Mouse (Mus musculus) embryo, embryonic 10.5 days (tissue): ENCODE measurements around the gene Crocc2.
"Not testable (repeated sequence)": the region's sequence is repeated elsewhere in the genome, so short reads cannot be mapped to it uniquely, and the experiment has no call there.

Source experiments
- DNase-seq: peaks from one replicate; pipeline ENCODE4 v3.0.0-alpha.2; 2015; ENCODE audit warnings: low spot score

Gene Crocc2

DNA sequence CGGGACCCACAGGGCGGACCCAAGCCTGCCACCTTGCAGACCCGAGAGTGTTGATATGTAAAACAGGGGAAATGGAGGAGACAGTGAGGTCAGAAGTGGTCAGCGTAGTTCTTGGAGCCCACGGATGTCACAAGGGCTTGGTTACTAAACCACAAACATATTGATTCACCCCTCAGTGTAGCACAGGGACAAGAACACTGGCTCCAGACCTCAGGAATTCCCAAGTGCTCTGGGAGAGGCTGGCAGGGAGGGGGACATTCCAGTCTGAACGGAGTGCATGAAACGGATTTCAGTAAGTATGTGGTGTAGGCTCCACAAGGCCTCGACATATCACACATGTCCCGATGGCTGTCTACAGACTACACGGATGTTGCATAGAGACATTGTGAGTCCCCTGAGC, 6.6 kb upstream of the Crocc2 start:
- no peak for DNase-seq

DNA sequence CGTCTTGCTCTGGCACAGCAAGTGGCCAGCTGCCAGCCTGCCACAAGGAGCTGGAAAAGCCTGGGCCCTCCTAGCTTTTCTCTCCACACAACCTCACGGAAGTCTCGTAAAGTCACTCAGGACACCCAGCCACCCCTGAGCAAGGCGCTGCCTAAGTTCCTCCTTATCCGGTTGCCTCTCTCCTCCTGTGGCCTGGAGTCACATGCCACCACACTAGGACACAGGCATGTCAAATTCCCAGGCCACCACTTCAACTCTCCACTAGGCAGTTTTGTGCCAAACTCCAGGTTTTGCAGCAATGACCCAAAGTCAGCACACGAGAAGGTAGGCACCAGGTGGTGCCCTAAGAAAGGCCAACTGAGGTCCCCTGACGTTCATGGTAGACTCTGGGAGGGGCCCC, 5.9 kb upstream of the Crocc2 start:
- DNase-seq, result no peak

DNA sequence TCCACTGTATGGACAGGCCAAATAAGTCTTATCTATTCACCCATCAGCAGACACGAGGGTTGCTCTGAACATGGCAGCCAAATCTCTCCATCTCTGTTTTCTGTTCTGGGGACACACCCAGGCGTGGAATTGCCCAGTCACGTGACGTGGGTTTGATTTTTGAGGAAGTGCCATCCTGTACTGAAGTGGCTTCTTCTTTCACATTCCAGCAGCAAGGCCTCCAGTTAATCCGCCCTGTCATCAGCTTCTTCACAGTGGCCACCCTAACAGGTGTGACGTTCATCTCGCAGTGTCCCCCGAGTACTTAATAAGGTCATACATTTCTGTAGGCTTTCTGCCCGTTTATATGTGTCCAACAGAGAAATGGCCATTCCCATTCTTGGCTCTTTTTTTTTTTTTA, 3.1 kb upstream of the Crocc2 start:
- DNase-seq, result no peak

DNA sequence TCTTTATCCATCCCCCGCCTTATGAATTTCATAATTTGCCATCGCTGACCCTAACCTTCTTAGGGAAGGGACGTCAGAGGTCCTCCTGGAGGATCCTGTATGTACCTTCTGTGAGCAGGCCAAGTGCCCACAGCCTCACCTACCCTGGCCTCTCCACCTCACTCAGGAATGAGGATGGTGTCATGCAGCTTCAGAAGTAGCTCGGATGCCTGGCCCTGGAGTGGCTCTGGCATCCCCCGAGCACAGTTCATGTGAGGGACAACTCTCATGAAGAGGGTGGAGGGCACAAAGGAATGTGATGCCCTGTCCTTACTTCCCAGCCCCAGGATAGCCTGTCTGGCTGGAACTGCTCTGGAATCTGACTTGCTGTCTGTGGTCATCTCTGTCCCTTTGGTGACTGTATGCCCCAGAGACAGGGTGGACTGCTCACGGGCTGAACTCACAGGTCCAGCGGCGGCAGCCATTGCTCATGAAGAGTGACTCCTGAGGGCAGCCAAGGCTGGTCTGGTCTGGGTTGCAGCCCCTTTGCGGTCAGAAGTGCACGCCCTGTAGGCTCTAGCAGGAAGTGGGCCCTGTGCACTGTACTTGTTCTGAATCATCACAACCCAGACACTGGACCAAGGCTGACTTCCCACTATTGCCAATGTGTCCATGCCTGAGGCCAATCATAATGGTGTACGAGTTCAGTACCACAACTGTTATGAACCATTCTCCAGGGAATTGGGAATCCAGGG, 2.0 kb upstream of the Crocc2 start:
- DNase-seq, result no peak

DNA sequence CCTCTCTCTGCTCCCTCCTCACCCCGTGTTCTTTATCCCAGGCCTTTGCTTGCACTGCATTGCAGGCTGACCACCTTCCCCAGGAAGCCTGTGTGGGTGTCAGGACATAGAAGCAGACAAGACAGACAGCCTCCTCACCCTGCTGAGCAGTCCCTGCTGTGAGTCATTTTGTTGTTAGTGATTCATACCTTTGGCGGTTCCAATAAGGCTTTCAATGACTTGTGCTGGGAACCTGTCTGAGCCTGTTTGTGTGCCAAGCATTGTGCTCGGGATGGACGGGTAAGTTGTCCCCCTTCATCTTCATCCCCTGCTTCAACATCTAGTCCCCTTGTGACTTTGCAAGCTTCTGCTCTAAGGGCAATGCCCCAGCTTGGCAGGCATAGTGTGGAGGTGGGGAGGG, 5.1 kb downstream of the Crocc2 start:
- no peak for DNase-seq

DNA sequence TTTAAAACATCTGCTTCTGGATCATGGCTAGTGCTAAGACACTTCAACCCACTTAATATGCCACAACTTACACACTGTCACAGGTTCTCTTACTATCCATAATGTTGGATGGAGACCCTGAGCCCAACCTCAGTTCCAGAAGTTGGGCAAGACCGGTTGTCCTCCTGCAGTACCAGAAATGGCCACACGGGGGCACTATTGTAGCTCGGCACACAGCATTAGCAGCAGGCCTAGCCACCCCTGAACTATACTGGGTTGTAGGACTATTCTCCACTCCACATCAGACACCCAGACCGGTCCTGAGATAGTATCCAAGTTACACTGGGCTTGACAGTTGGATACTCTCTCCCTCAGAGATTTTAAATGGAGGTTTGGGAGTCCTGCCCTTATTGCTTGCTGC, 5.9 kb downstream of the Crocc2 start:
- DNase-seq, result peak; percentile 93

DNA sequence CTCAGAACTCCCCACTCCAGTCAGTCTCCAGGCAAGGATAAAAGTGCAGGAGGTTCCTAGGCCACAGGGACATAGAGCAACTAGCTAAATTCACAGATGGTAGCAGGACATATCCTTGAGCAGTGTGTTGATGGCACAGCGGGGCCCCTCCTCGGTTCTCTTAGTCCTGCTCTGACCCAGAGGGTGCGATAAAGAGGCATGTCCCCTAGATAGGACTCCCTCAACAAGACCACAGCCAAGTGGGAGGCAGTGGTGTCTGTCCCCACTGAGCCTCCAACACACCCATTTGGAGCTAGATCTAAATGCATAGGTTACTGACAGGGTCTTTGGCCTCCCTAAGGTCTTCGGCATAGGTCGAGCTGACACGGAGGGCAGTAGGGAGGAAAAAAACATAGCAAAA, 7.3 kb downstream of the Crocc2 start:
- peak; percentile 32 for DNase-seq

DNA sequence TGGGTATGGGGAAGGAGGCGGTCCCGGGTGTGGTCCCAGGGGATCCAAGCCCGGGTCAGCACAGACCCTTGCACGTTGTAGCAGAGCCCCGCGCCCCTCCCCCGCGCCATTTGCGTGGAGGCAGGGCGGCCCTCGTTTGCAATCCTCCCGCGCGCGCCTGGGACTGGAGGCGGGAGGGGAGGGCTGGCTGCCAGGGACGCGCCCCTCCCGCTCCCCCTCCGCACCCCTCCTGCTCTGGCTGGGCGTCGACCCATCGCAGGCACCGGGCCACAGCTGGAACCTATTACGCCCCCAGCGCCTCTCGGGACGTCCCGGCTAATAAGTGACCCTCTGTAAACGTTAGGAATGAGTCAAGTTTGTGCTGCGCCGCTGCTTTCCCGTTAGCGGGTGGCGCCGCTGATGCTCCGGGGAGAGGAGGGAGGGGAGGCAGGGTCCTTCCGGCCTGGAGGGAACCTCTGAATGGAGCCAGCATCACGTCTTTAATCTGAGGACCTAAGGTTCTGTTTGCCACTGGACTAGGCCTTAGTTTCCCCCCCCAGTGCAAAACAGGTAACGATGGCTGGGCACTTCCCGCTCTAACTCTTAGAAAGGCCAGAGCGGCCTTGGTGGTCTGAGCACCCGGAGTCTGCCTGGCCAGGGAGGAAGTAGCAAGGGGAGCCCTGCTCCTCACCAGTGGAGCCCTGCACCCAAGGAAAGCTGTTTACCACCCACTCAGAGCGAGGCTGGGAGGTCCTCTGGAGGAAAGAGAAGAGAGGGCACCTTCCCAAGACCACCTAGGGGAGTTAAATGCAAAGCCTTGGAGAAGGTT, 8.2 kb downstream of the Crocc2 start:
- peak; percentile 80 for DNase-seq

DNA sequence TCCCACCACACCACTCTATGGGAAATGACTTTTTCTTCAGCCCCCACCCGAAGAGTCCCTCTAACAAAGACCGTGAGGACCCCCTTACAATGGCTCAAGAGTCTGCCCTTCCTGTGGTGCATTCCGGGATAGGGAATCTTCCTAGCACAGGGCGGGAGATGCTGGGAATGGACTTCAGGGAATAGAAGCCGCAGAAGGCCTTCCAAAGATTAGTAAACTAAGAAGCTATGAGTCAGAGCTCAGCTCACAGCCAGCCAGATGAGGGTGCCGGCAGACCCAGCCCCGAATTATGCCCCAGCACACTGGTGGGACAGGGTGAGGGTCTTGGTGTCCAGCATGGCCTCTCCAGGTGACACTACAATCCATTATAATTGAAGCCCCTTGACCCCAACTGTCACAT, 13.8 kb downstream of the Crocc2 start:
- DNase-seq, result no peak

DNA sequence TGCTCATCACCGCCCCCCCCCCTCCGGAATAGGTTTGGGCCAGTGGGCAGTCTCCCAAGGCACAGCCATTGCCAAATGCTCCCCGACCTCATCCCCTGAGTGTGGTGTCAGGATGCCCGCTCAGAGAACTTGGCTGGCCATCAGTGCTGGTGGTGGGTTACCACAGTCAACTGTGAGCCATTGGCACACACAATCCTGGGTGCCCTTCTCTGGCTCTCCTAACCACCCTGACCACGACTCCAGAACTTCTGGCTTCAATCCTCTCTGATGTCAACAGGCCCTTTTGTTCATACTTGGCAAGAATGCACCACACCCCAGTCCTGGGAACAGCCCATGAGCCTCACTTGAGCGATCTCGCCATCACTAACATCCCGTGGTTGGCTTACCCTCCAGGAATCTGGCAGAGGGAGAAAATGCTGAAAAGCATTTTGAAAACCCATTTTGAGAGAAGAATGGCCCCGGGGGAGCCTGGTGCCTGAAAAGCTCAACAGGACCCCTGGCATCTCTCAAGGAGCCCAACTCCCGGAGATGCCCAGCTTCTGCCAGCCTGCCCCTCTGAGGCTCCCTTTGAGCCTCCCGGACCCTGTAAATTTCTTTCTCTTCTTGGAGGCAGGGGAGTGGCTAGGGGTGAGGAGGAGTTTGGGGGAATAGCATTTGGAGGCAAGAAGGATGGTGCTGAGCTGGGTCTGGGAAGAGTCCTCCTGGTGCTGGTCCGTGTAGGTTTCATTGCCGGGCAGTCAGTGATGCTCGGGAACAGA, 15.7 kb downstream of the Crocc2 start:
- no peak for DNase-seq

DNA sequence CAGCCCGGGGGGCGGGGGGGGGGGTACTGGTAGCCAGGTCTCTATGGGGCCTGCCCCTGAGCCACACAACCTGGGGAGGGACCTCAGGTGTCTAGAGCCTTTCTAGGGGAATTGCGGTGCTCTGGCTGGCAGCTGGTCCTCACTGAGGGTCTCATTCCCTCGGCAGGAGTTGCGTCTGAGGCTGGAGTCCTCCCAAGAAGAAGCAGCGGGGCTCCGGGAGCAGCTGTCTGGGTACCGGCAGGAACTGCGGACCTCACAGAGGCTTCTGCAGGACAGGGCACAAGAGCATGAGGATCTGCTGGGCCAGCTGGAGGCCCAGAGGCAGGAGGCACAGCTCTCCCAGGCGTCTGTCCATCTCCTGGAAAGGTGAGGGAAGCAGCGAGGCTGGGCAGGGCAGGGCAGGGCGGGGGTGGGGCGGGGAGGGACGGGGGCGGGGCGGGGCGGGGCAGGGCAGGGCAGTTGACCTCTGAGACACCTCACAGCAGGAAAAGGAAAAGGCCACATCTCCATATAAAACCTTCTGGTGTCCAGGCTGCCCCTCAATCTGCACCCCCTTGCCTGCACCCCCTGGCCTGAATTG, 22.3 kb downstream of the Crocc2 start:
- no peak for DNase-seq

DNA sequence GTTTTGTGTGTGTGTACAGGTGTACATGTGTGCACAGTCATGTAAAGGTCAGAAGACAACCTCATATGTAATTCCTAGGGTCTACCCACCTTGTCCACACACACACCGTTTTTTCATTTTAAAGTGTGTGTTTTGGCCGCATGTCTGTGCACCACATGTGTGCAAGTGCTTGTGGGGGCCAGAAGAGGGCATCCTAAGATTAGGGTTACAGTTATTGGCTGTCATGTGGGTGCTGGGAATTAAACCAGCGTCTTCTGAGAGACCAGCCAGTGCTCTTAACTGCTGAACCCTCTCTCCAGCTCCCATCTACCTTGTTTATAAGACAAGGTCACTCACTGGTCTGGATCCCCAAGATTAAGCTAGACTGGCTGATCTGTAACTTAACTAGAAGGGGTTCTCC, 26.4 kb downstream of the Crocc2 start:
- no peak for DNase-seq

DNA sequence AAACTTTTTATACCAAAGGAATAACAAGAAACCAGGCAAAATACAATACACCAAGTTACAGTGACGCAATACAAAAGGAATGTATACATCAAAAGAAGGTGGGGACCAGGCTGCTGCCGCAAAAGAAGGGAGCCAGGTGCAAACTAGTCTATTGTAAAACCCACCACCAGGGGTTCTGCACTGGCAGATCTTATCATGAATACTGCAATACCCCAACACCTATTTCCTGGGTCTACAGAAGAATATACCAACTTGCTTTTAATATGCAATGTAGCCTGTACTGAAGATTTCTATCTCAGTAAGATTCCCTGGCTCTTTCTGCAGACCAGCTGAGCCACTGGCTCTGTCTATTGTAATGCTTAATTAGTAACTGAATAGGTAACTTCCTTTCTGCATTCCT, 28.9 kb downstream of the Crocc2 start:
- not testable (repeated sequence) for DNase-seq

DNA sequence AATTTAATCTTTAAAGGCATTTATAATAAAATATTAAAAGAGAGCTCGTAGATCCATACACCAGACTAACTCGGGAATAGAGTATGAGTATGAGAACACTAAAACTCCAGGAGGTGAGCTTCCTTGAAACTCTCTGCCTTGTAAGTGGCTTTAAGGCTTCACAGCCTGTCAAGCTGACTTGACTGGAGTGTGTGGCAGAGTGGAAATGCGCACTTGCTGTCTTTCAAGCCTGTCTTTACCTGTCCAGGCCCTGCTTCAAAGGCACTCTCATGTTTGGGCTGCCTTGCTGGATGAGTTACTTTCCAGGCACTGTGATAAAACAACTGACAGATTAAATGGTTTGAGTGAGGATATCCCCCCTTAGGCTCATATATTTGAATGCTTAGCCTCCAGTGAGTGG, 29.4 kb downstream of the Crocc2 start:
- DNase-seq, result no peak

DNA sequence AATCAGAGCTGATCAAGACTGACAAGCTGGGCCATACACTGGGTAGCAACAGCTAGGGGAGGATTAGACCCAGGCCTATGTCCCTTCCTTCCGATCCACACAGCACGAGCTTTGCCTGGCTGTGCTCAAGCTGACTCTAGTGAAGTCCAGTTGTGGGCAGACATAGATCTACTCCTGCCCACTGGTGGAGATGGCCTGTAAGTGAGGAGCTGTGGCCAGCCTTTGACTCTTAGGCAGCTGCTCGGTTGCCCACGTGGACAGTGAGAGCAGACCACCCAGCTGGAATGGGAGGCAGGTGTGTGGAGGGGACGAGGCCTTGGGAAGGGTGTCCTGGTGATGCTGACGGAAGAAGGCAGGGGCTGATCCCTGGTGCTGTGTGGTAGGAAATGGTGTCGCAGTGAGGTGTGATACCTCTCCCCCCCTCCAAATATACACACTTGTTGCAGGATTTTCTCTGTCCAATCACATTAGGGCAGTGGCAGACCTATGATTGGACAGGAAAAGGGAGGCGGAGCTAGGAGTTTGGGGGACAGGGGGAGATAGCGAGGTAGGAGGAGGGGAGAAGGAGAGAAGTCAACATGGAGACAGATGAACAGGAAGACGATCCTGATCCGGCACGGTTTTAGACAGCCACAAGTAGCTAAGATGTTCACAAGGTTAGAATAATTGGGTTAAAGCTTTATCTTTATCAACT, 37.9 kb downstream of the Crocc2 start:
- DNase-seq, result no peak

DNA sequence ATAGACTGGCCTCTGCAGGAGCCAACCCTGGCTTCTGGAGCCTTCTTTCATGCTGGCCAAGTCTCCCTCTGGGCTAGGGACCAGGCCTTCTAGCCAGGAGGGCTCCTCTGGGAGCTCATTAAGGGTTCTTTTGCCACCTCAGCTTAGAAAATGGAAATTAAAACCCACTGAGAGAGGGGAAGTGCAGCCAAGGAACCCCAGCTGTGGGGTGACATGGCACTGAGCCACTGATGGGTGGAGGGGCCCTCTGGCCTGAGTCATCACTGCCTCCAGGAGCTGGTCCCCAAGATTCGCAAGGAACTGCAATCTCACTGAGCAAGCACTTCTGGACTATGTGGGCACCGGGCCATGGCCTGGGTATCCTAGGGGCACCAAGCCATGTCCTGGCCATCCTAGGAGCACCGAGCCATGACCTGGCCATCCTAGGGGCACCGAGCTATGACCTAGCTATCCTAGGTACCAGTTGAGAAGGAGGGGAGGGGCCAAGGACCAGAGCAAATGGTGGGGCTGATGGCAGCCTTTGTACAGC, 39.1 kb downstream of the Crocc2 start:
- no peak for DNase-seq

DNA sequence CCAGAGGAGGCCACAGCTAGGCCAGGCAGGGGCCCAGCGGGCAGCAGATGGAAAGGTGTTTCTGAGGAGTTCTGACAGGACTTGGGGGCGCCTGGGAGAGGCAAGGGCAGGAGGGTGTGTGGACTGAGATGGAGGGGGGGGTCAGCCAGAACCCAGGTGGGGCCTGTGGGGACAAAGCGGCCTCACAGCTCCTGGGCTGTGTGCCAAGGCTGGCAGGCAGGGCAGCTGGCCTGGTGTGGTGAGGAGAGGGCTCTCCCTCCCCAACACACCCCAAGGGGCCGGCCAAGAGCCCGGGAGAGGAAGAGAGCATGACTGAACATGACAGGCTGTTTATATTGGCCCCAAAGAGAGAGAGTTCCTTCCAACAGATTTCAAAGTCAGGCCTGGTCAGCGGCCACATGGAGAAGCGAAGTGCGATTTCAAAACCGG, 41.7 kb downstream of the Crocc2 start:
- peak; percentile 23 for DNase-seq

DNA sequence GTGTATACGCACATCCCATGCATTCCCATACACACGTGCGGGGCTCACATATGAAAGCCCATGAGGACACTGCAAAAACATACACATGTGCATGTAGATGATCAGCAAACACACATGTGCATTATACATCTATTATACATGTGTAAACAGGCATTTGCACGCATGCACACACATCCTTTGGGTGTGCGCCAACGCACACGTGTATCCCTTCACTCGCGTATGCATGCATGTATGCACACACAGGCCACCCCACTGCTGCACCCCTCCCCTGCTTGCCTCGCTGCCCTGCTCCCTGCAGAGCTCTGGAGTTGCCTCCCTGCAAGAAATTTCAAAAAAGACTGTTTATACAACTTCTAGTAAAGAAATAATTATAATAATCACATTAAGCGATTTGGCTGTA, 42.5 kb downstream of the Crocc2 start:
- no peak for DNase-seq

DNA sequence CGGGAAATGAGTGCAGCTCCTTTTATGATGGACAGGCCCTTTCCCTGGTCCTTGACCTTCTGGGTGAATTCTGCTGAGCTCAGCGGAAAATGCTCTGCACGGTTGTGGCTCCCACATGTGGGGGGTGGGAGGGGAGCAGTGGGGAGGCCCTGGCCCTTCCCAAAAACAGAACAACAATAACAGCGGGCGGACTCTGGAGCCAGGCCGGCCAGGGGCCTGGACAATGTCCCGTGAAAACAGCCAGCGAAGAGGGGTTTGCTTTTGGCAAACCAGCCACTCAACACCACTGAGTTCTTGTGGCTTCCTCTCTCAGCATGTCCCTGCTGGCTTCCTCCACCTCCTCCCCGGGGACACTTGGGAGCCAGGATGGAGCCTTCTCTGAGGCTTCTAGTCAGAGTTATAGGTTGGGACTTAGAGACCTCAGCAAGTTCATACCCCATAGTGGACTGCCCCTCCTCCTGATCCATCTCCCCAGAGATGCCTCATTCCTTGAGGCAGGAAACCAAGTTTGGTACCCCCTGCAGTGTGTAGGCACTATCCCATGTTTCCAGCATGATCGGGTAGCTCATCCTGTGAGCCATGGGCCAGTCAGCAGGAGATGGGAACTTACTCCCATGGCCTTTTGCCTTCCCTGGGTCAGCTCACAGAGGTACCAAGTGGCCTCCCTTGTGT, 43.2 kb downstream of the Crocc2 start:
- DNase-seq, result peak; percentile 46

DNA sequence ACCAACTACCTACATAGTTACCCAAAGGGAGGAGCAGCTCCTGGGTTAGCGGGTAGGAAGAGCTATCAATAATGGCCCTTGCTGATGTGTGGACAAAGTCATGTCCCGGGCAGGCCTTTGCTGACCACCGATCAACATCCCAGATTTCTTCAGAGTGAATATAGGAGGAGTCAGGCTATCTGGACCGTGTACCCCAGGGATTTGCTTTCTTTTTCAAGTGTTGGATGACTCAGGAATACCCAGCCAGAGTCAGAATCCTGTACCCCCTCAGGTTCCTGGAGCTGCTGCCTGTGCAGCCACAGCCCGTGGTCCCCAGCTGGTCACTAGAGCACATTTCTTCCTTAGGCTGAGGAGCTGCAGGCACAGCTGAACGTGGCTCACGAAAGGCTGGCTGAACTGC, 43.9 kb downstream of the Crocc2 start:
- DNase-seq, result no peak

DNA sequence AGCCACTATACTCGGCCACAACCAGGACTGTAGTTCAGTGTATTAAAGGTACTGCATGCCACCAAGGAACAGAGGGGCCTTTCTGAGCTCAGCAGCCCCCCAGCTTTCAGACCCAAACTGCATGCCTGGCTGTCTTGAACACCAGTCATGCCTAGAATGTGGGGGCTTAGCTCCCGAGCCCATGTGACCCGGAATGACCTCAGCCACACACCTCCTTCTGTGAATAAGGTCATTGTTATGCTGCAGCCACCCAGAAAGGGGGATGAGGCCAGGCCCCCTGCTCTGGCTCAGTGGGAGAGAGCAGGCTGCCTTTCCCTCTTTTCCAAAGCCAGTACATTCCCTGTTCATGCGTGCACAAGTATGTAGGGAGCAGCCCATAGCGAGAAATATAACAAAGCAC, 46.1 kb downstream of the Crocc2 start:
- DNase-seq, result no peak
